Mouse (Mus musculus) ES-E14 (cell line): ENCODE measurements around the gene Pqlc2.

Experiments
- CHD2 ChIP-seq: IDR thresholded peaks from 2 replicates; pipeline ENCODE4 v1.6.1; 2014; ENCODE audit warnings: mild to moderate bottlenecking, low read depth, low read length, inconsistent platforms
- HCFC1 ChIP-seq: IDR thresholded peaks from 2 replicates; pipeline ENCODE4 v1.6.1; 2012; ENCODE audit warnings: low read length, inconsistent platforms, borderline replicate concordance; ENCODE audit not compliant: insufficient read depth
- MAFK ChIP-seq: IDR thresholded peaks from 2 replicates; pipeline ENCODE4 v1.6.1; 2014; ENCODE audit warnings: mild to moderate bottlenecking, low read depth, low read length, inconsistent platforms; ENCODE audit not compliant: insufficient read depth
- ZC3H11A ChIP-seq: IDR thresholded peaks from 2 replicates; pipeline ENCODE4 v1.6.1; 2012; ENCODE audit warnings: low read depth, mild to moderate bottlenecking, inconsistent platforms, low read length, borderline replicate concordance
- ZNF384 ChIP-seq: IDR thresholded peaks from 2 replicates; pipeline ENCODE4 v1.6.1; 2012; ENCODE audit warnings: low read depth, low read length, inconsistent platforms

DNA sequence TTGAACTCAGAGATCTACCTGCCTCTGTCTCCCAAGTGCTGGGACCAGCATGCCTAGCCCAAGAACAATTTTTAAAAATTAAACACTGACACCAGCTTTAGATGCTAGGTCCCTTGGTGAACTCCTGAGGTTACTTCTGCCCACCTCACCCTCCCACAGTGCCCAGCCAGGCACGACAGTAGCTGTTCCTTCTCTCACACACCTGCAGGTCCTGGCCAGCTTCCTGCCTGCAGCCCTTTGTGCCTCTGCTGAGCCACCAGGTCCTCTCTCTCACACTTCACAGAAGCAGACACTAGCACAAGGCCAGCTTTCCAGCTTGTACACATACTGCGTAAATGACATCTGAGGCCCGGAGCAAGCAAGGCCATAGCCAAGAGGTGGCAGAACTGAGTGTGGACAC, 5.0 kb downstream of the Pqlc2 start:
- TF ChIP-seq HCFC1 (no peak), ZNF384 (no peak), ZC3H11A (no peak), CHD2 (no peak), MAFK (no peak)
